Mouse (Mus musculus) intestine, postnatal 0 days (tissue): ENCODE measurements at regions not wholly inside any gene's neighbourhood (a gene's known extent, or its start where the extent isn't known, plus 50 kb on each side); places are given as distances from the start of the nearest gene placed in this dataset.

Experiments used
- ATAC-seq: fragments of 200-750 bp; cut with Nextera tagmentation; 2 replicates; pipeline ENCODE4 v1.8.0; 2017; ENCODE audit warnings: mild to moderate bottlenecking, moderate TSS enrichment, moderate library complexity
- H3K27ac ChIP-seq: fragments of 300-500 bp; sonication (generic); 2 replicates; pipeline ENCODE4 v1.5.1; 2014; ENCODE audit warnings: mild to moderate bottlenecking, low read depth, low read length, moderate library complexity
- H3K27me3 ChIP-seq: fragments of 300-500 bp; sonication (generic); replicated peaks from 2 replicates; pipeline ENCODE4 v1.6.1; 2014; ENCODE audit warnings: low read length, mixed read lengths; ENCODE audit not compliant: control insufficient read depth, insufficient read depth
- H3K36me3 ChIP-seq: fragments of 300-500 bp; sonication (generic); 2 replicates; pipeline ENCODE4 v1.6.1; 2014; ENCODE audit warnings: mild to moderate bottlenecking, moderate library complexity; ENCODE audit not compliant: control insufficient read depth, insufficient read depth
- H3K4me1 ChIP-seq: fragments of 300-500 bp; sonication (generic); replicated peaks from 2 replicates; pipeline ENCODE4 v1.6.1; 2014; ENCODE audit warnings: antibody characterized with exemption, low read length, mixed read lengths; ENCODE audit not compliant: control insufficient read depth, insufficient read depth
- H3K4me2 ChIP-seq: fragments of 300-500 bp; sonication (generic); replicated peaks from 2 replicates; pipeline ENCODE4 v1.6.1; 2014; ENCODE audit warnings: low read depth, mild to moderate bottlenecking, moderate library complexity
- H3K4me3 ChIP-seq: fragments of 300-500 bp; sonication (generic); 2 replicates; pipeline ENCODE4 v1.5.1; 2014; ENCODE audit warnings: low read depth, low read length
- H3K9ac ChIP-seq: fragments of 300-500 bp; sonication (generic); 2 replicates; pipeline ENCODE4 v1.6.1; 2014; ENCODE audit warnings: mild to moderate bottlenecking, low read depth, low read length
- H3K9me3 ChIP-seq: fragments of 300-500 bp; sonication (generic); 2 replicates; pipeline ENCODE4 v1.6.1; 2016; ENCODE audit warnings: mixed run types; ENCODE audit not compliant: control insufficient read depth
- CTCF ChIP-seq: sonication (generic); IDR thresholded peaks from 2 replicates; pipeline ENCODE4 v1.5.1; 2016; ENCODE audit warnings: low read depth, mild to moderate bottlenecking, control low read depth, antibody characterized with exemption, moderate library complexity
- WGBS: fragments of 180-500 bp; shearing (Covaris S2); extraction: QIAGEN DNeasy Blood & Tissue Kit; methylation state at CpG from one replicate; pipeline ENCODE4 v1.1.7; 2014; 5-methylcytosine and 5-hydroxymethylcytosine counted together

DNA sequence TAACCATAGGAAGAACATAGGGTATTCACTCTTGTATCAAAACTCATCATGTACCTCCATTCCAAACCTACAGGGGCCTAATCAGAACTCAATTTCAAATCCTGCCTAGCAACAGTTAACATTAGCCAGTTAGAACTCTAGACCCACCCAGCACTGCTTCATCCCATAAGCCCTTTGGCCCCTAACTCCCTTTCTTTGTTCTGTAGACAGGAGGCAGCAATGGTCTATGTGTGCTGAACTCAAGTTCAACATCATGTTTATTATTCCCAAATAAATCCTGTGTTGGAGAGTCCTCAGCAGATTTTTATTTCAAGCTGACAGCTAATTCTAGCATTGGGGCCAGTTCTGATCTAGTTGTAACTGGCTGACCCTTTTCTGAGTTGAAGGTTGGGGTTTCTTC, 112.2 kb downstream of the Ipo8 start:
- no peak overlapping the region for H3K4me3 ChIP-seq
- no peak for ATAC-seq
- no peak overlapping the region for H3K27ac ChIP-seq
- H3K27me3 ChIP-seq: no peaks in the 10 kb centered on the region
- H3K9me3 ChIP-seq: no peaks in the 10 kb centered on the region
- no peaks in the 10 kb centered on the region for H3K36me3 ChIP-seq
- no peaks in the 10 kb centered on the region for H3K4me1 ChIP-seq
- peak; percentile 27; the same call in 1 of the 2 replicates for TF ChIP-seq CTCF
- H3K4me2 ChIP-seq: no peak overlapping the region
- H3K9ac ChIP-seq: no peak overlapping the region

- ATAC-seq: no peak
- H3K9ac ChIP-seq: no peak overlapping the region
- no peaks in the 10 kb centered on the region for H3K27me3 ChIP-seq
- H3K27ac ChIP-seq: no peak overlapping the region
- no peak for TF ChIP-seq CTCF
- H3K9me3 ChIP-seq: no peaks in the 10 kb centered on the region
- WGBS: 83% methylated on average over 3 of the region's 3 CpGs
- H3K4me2 ChIP-seq: no peak overlapping the region
- no peaks in the 10 kb centered on the region for H3K4me1 ChIP-seq
- H3K36me3 ChIP-seq: no peaks in the 10 kb centered on the region
- H3K4me3 ChIP-seq: no peak overlapping the region
These were observed 120.9 kb downstream of the Ipo8 start for GRCm38 (mm10) chr6:148710406-148710805.

- Histone ChIP-seq H3K9me3 (no peaks in the 10 kb centered on the region), H3K36me3 (no peaks in the 10 kb centered on the region), H3K4me2 (no peak overlapping the region), H3K4me3 (no peak overlapping the region), H3K27ac (no peak overlapping the region), H3K27me3 (no peaks in the 10 kb centered on the region), H3K9ac (no peak overlapping the region), H3K4me1 (no peaks in the 10 kb centered on the region)
- TF ChIP-seq CTCF: no peak
- ATAC-seq: no peak
- 84% methylated on average over 2 of the region's 2 CpGs for WGBS
These were observed 122.9 kb downstream of the Ipo8 start for GRCm38 (mm10) chr6:148708389-148708788.

DNA sequence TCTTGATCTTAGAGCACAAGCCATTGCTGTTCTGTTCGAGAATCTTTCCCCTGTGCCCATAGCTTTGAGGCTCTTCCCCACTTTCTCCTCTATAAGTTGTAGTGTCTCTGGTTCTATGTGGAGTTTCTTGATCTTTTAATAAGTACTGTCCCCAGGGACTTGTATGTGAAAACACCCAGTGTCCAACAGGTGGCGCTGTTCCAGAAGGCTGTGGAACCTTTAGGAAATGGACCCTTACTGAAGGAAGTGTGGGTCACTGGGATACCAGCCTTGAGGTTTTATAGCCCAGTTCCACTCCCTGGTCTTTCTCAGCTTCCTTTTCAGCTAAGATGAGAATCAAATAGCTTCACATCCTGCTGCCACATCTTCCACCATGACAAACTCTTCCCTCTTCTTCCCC, 125.6 kb downstream of the Ipo8 start:
- no peaks in the 10 kb centered on the region for H3K36me3 ChIP-seq
- peak; percentile 77 for TF ChIP-seq CTCF
- H3K27me3 ChIP-seq: no peaks in the 10 kb centered on the region
- H3K9ac ChIP-seq: no peak overlapping the region
- H3K9me3 ChIP-seq: no peaks in the 10 kb centered on the region
- no peak overlapping the region for H3K4me3 ChIP-seq
- no peak overlapping the region for H3K4me2 ChIP-seq
- WGBS: 35% methylated on average over 2 of the region's 2 CpGs
- no peak overlapping the region for H3K27ac ChIP-seq
- no peaks in the 10 kb centered on the region for H3K4me1 ChIP-seq
- ATAC-seq: no peak

GRCm38 (mm10) chr6:148693329-148693728, 137.9 kb downstream of the Ipo8 start:
- TF ChIP-seq CTCF: no peak
- Histone ChIP-seq H3K36me3 (no peaks in the 10 kb centered on the region), H3K4me2 (no peak overlapping the region), H3K27me3 (no peaks in the 10 kb centered on the region), H3K9ac (no peak overlapping the region), H3K27ac (no peak overlapping the region), H3K4me1 (no peaks in the 10 kb centered on the region), H3K9me3 (no peaks in the 10 kb centered on the region), H3K4me3 (no peak overlapping the region)
- no peak for ATAC-seq
- WGBS: 30% methylated on average over 4 of the region's 4 CpGs

DNA sequence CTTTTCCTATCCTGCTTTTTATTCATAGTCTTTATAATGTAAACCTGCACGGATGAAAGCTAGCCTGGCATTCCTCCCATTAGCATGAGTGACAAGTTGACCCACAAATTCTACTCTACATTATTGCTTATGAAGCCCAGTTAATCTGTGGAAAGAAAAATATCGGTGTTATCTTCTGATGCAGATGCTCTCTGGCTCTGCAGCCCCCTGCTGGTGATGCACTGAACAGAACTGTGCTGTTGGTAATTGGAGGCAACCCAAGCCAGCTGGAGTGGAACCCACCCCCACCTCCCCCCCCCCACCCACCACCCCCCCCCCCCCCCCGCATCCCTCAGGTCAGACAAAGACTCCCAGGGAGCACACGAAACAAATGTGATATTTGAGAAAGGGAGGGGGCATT, 143.5 kb downstream of the Ipo8 start:
- Histone ChIP-seq H3K9me3 (no peaks in the 10 kb centered on the region), H3K4me1 (no peaks in the 10 kb centered on the region), H3K27ac (no peak overlapping the region), H3K9ac (no peak overlapping the region), H3K27me3 (no peaks in the 10 kb centered on the region), H3K36me3 (no peaks in the 10 kb centered on the region), H3K4me2 (no peak overlapping the region), H3K4me3 (no peak overlapping the region)
- peak; percentile 80 for TF ChIP-seq CTCF
- WGBS: 32% methylated on average over 3 of the region's 4 CpGs
- ATAC-seq: no peak

GRCm38 (mm10) chr6:148660152-148660551, 171.1 kb downstream of the Ipo8 start:
- Histone ChIP-seq H3K4me3 (no peak overlapping the region), H3K27me3 (no peaks in the 10 kb centered on the region), H3K27ac (no peak overlapping the region), H3K4me1 (no peaks in the 10 kb centered on the region), H3K36me3 (no peaks in the 10 kb centered on the region), H3K9me3 (no peaks in the 10 kb centered on the region), H3K4me2 (no peak overlapping the region), H3K9ac (no peak overlapping the region)
- WGBS: 77% methylated on average over 2 of the region's 2 CpGs
- no peak for ATAC-seq
- no peak for TF ChIP-seq CTCF
